Mouse (Mus musculus) heart, adult 2 months (tissue): ENCODE measurements around the gene Fhit. TPM values are rescaled to one million over a fixed set of nuclear protein-coding genes. Genes with fewer than 3 reads are reported as not detected.

Experiments used
- DNase-seq, 2 experiments: peaks; one replicate each; pipeline ENCODE4 v3.0.0; 2021
- H3K27ac ChIP-seq: fragments of 200-600 bp; 2 replicates; pipeline ENCODE4 v1.8.1; 2022
- H3K27me3 ChIP-seq: fragments of 200-500 bp; 2 replicates; pipeline ENCODE4 v1.6.1; 2012; ENCODE audit warnings: mild to moderate bottlenecking, low read length, inconsistent platforms, mixed read lengths; ENCODE audit not compliant: control insufficient read depth, insufficient read depth
- H3K36me3 ChIP-seq: fragments of 200-500 bp; 2 replicates; pipeline ENCODE4 v1.6.1; 2012; ENCODE audit warnings: low read length, inconsistent platforms; ENCODE audit not compliant: control insufficient read depth, insufficient read depth
- H3K4me1 ChIP-seq: fragments of 200-500 bp; 2 replicates; pipeline ENCODE4 v1.6.1; 2011; ENCODE audit warnings: low read length; ENCODE audit not compliant: control insufficient read depth, insufficient read depth
- H3K4me3 ChIP-seq: fragments of 200-600 bp; 2 replicates; pipeline ENCODE4 v1.8.1; 2022
- H3K79me2 ChIP-seq: fragments of 200-500 bp; replicated peaks from 2 replicates; pipeline ENCODE4 v1.6.1; 2012; ENCODE audit warnings: mild to moderate bottlenecking, inconsistent platforms, low read length, moderate library complexity, mixed read lengths; ENCODE audit not compliant: control insufficient read depth, insufficient read depth
- H3K9ac ChIP-seq: fragments of 200-500 bp; 2 replicates; pipeline ENCODE4 v1.6.1; 2012; ENCODE audit warnings: low read depth, mild to moderate bottlenecking, control low read depth, inconsistent platforms, low read length, mixed read lengths
- CTCF ChIP-seq: fragments of 200-600 bp; IDR thresholded peaks from 2 replicates; pipeline ENCODE4 v1.8.1; 2022; ENCODE audit warnings: antibody characterized with exemption, mild to moderate bottlenecking, moderate library complexity
- EP300 ChIP-seq: fragments of 200-500 bp; IDR thresholded peaks from 2 replicates; pipeline ENCODE4 v1.6.1; 2011; ENCODE audit warnings: low read depth, low read length, control low read depth; ENCODE audit not compliant: insufficient read depth
- POLR2A ChIP-seq: fragments of 200-500 bp; IDR thresholded peaks from 2 replicates; pipeline ENCODE4 v1.6.1; 2011; ENCODE audit warnings: mild to moderate bottlenecking, low read depth, low read length, control low read depth; ENCODE audit not compliant: insufficient read depth
- WGBS: fragments of 180-500 bp; shearing (Covaris S2); methylation state at CpG from one replicate; pipeline ENCODE4 v1.1.7; 2018; 5-methylcytosine and 5-hydroxymethylcytosine counted together
- intact Hi-C: fragments of 180-260 bp; cut with DNase I; formaldehyde crosslinking; loops from one replicate; pipeline ENCODE4 v1.15.1; 2025
- polyA plus RNA-seq: library from polyadenylated mRNA; depleted of rRNA; stranded (reverse); fragments of >200 nt; gene quantifications from 2 replicates; pipeline ENCODE4 v1.2.3, GENCODE M21; 2012
- total RNA-seq, 2 experiments: library from RNA; stranded (reverse); gene quantifications; 2 replicates each; pipeline ENCODE4 v1.2.3; 2021

The Fhit gene
- total and polyA plus RNA-seq, 3 experiments = 1.7 to 2.3 (median 1.7) TPM

- intact Hi-C loops = no loop called here
- H3K4me3 ChIP-seq = no peak overlapping the region
- H3K27ac ChIP-seq = no peak overlapping the region
- 67% methylated on average over 9 of the region's 9 CpGs for WGBS
- no peaks in the 10 kb centered on the region for H3K27me3 ChIP-seq
- peak; percentile 81 to 85 for DNase-seq
- TF ChIP-seq POLR2A = no peak
- TF ChIP-seq CTCF = no peak
- no peaks in the 10 kb centered on the region for H3K36me3 ChIP-seq
- no peaks in the 10 kb centered on the region for H3K4me1 ChIP-seq
- no peaks in the 10 kb centered on the region for H3K79me2 ChIP-seq
- H3K9ac ChIP-seq = no peak overlapping the region
These were observed 10.1 kb downstream of the Fhit start for GRCm38 (mm10) chr14:11151634-11152321.

- no peaks in the 10 kb centered on the region for H3K36me3 ChIP-seq
- H3K79me2 ChIP-seq = no peaks in the 10 kb centered on the region
- TF ChIP-seq CTCF (no peak), POLR2A (no peak), EP300 (no peak)
- no peak overlapping the region for H3K4me3 ChIP-seq
- intact Hi-C loops = no loop called here
- no peaks in the 10 kb centered on the region for H3K4me1 ChIP-seq
- no peak overlapping the region for H3K27ac ChIP-seq
- no peaks in the 10 kb centered on the region for H3K27me3 ChIP-seq
- DNase-seq = no peak
- no peak overlapping the region for H3K9ac ChIP-seq
- WGBS = 75% methylated on average over 12 of the region's 12 CpGs
These were observed 27.8 kb downstream of the Fhit start for GRCm38 (mm10) chr14:11133787-11134735.

- Histone ChIP-seq H3K4me3 (no peak overlapping the region), H3K4me1 (no peaks in the 10 kb centered on the region), H3K27ac (no peak overlapping the region), H3K79me2 (no peaks in the 10 kb centered on the region), H3K27me3 (no peaks in the 10 kb centered on the region), H3K36me3 (no peaks in the 10 kb centered on the region), H3K9ac (no peak overlapping the region)
- TF ChIP-seq CTCF (no peak), EP300 (no peak), POLR2A (no peak)
- 80% methylated on average over 6 of the region's 6 CpGs for WGBS
- DNase-seq = no peak
- intact Hi-C loops = no loop called here
These were observed 29.0 kb downstream of the Fhit start for GRCm38 (mm10) chr14:11132637-11133474.

GRCm38 (mm10) chr14:11125096-11125495 is 36.7 kb downstream of the Fhit start:
- intact Hi-C loops = no loop called here
- Histone ChIP-seq H3K36me3 (no peaks in the 10 kb centered on the region), H3K27ac (no peak overlapping the region), H3K4me3 (no peak overlapping the region), H3K27me3 (no peaks in the 10 kb centered on the region), H3K9ac (no peak overlapping the region), H3K79me2 (no peaks in the 10 kb centered on the region), H3K4me1 (no peaks in the 10 kb centered on the region)
- DNase-seq = no peak
- TF ChIP-seq CTCF (no peak), POLR2A (no peak), EP300 (no peak)
- WGBS = 87% methylated on average over 11 of the region's 11 CpGs

GRCm38 (mm10) chr14:11119076-11119475 is 42.8 kb downstream of the Fhit start:
- 87% methylated on average over 6 of the region's 6 CpGs for WGBS

More at GRCm38 (mm10) chr14:11119076-11119475, 42.8 kb downstream of the Fhit start:
- Histone ChIP-seq H3K4me1 (no peaks in the 10 kb centered on the region), H3K36me3 (no peaks in the 10 kb centered on the region), H3K27me3 (no peaks in the 10 kb centered on the region), H3K9ac (no peak overlapping the region), H3K79me2 (no peaks in the 10 kb centered on the region), H3K4me3 (no peak overlapping the region), H3K27ac (no peak overlapping the region)
- intact Hi-C loops = no loop called here
- no peak for TF ChIP-seq POLR2A
- no peak for TF ChIP-seq EP300
- no peak for TF ChIP-seq CTCF
- DNase-seq = no peak
